Mouse (Mus musculus): ENCODE results near the gene Selenos. TPM values are rescaled to one million over a fixed set of nuclear protein-coding genes. Genes with fewer than 3 reads are reported as not detected.
A peak's percentile ranks its signal among the peaks of the same experiment; 100 is the strongest.

Selenos gene
- total RNA-seq, 2 experiments from 2014 or later = 23.9 to 24.3 TPM

- DNase-seq = no peak
Observed at GRCm38 (mm10) chr7:66076411-66076810, 3.0 kb upstream of the Selenos start.

GRCm38 (mm10) chr7:66080231-66080613 is 773 bp downstream of the Selenos start:
- intact Hi-C loops (cut with DNase I; ENCODE audit: low total_unique reads) = no loop called here
- no peak for DNase-seq

More at GRCm38 (mm10) chr7:66076411-66076810, 3.0 kb upstream of the Selenos start:
- intact Hi-C loops (cut with DNase I; ENCODE audit: low total_unique reads) = no loop called here

GRCm38 (mm10) chr7:66083757-66084156 is 4.3 kb downstream of the Selenos start:
- DNase-seq = no peak
- intact Hi-C loops (cut with DNase I; ENCODE audit: low total_unique reads) = no loop called here

GRCm38 (mm10) chr7:66084546-66084945 is 5.1 kb downstream of the Selenos start:
- DNase-seq = peak; percentile 22
- intact Hi-C loops (cut with DNase I; ENCODE audit: low total_unique reads) = no loop called here

- intact Hi-C loops (cut with DNase I; ENCODE audit: low total_unique reads) = no loop called here
Observed at GRCm38 (mm10) chr7:66087652-66088051, 8.2 kb downstream of the Selenos start.

GRCm38 (mm10) chr7:66088077-66088476 is 8.6 kb downstream of the Selenos start:
- no peak for DNase-seq
- intact Hi-C loops (cut with DNase I; ENCODE audit: low total_unique reads) = no loop called here

More at GRCm38 (mm10) chr7:66087652-66088051, 8.2 kb downstream of the Selenos start:
- DNase-seq = no peak

- intact Hi-C loops (cut with DNase I; ENCODE audit: low total_unique reads) = no loop called here
Observed at GRCm38 (mm10) chr7:66090676-66091190, 11.3 kb downstream of the Selenos start.

GRCm38 (mm10) chr7:66091553-66091952 is 12.1 kb downstream of the Selenos start:
- intact Hi-C loops (cut with DNase I; ENCODE audit: low total_unique reads) = no loop called here

More at GRCm38 (mm10) chr7:66090676-66091190, 11.3 kb downstream of the Selenos start:
- no peak for DNase-seq

GRCm38 (mm10) chr7:66092656-66093055 is 13.2 kb downstream of the Selenos start:
- DNase-seq = no peak
- intact Hi-C loops (cut with DNase I; ENCODE audit: low total_unique reads) = no loop called here

More at GRCm38 (mm10) chr7:66091553-66091952, 12.1 kb downstream of the Selenos start:
- DNase-seq = no peak

- no peak for DNase-seq
- intact Hi-C loops (cut with DNase I; ENCODE audit: low total_unique reads) = no loop called here
Observed at GRCm38 (mm10) chr7:66094141-66094540, 14.7 kb downstream of the Selenos start.

- intact Hi-C loops (cut with DNase I; ENCODE audit: low total_unique reads) = no loop called here
- no peak for DNase-seq
Observed at GRCm38 (mm10) chr7:66098803-66099202, 19.4 kb downstream of the Selenos start.

- no peak for DNase-seq
- intact Hi-C loops (cut with DNase I; ENCODE audit: low total_unique reads) = loop anchor here (2.0 to 5.0 kb wide), 2 partner anchors 197 to 295 kb away; no protein-coding TSS in a partner anchor
Observed at GRCm38 (mm10) chr7:66101866-66102265, 22.4 kb downstream of the Selenos start.

GRCm38 (mm10) chr7:66104531-66104930 is 25.1 kb downstream of the Selenos start:
- intact Hi-C loops (cut with DNase I; ENCODE audit: low total_unique reads) = loop anchor here (5.0 kb wide), 1 partner anchor 293 kb away; no protein-coding TSS in a partner anchor
- DNase-seq = no peak

- intact Hi-C loops (cut with DNase I; ENCODE audit: low total_unique reads) = loop anchor here (5.0 kb wide), 2 partner anchors 77 to 147 kb away; no protein-coding TSS in a partner anchor
- DNase-seq = no peak
Observed at GRCm38 (mm10) chr7:66105771-66106170, 26.3 kb downstream of the Selenos start.

GRCm38 (mm10) chr7:66106581-66107056 is 27.2 kb downstream of the Selenos start:
- DNase-seq = no peak
- intact Hi-C loops (cut with DNase I; ENCODE audit: low total_unique reads) = loop anchor here (5.0 kb wide), 2 partner anchors 76 to 146 kb away; no protein-coding TSS in a partner anchor

- DNase-seq = no peak
- intact Hi-C loops (cut with DNase I; ENCODE audit: low total_unique reads) = loop anchor here (5.0 kb wide), 2 partner anchors 75 to 145 kb away; no protein-coding TSS in a partner anchor
Observed at GRCm38 (mm10) chr7:66107206-66107605, 27.8 kb downstream of the Selenos start.

- intact Hi-C loops (cut with DNase I; ENCODE audit: low total_unique reads) = loop anchor here (5.0 kb wide), 2 partner anchors 74 to 144 kb away; no protein-coding TSS in a partner anchor
- DNase-seq = peak; percentile 22
Observed at GRCm38 (mm10) chr7:66107930-66108329, 28.5 kb downstream of the Selenos start.

- DNase-seq = peak; percentile 88
- intact Hi-C loops (cut with DNase I; ENCODE audit: low total_unique reads) = loop anchor here (5.0 kb wide), 2 partner anchors 73 to 143 kb away; no protein-coding TSS in a partner anchor
Observed at GRCm38 (mm10) chr7:66108961-66109854, 29.8 kb downstream of the Selenos start, which contains the start of gene Chsy1. TSS of gene Chsy1 (plus strand) at chr7:66109515.

- peak; percentile 42 for DNase-seq
- intact Hi-C loops (cut with DNase I; ENCODE audit: low total_unique reads) = loop anchor here (5.0 kb wide), 2 partner anchors 72 to 142 kb away; no protein-coding TSS in a partner anchor
Observed at GRCm38 (mm10) chr7:66109855-66110635, 30.6 kb downstream of the Selenos start.
